Mouse (Mus musculus) heart, embryonic 12.5 days (tissue): ENCODE measurements around the gene Gm37240. TPM values are rescaled to one million over a fixed set of nuclear protein-coding genes. Genes with fewer than 3 reads are reported as not detected.

Experiments
- ATAC-seq: fragments of 200-750 bp; cut with Nextera tagmentation; 2 replicates; pipeline ENCODE4 v1.8.0; 2017; ENCODE audit warnings: moderate TSS enrichment, moderate library complexity; ENCODE audit not compliant: insufficient number of reproducible peaks, low FRiP score
- H3K27ac ChIP-seq: fragments of 300-500 bp; sonication (generic); 2 replicates; pipeline ENCODE4 v1.5.1; 2016; ENCODE audit warnings: mild to moderate bottlenecking, moderate library complexity; ENCODE audit not compliant: poor library complexity, severe bottlenecking
- H3K27me3 ChIP-seq: fragments of 300-500 bp; sonication (generic); replicated peaks from 2 replicates; pipeline ENCODE4 v1.6.1; 2016; ENCODE audit warnings: mild to moderate bottlenecking, moderate library complexity
- H3K36me3 ChIP-seq: fragments of 300-500 bp; sonication (generic); 2 replicates; pipeline ENCODE4 v1.6.1; 2016; ENCODE audit warnings: mild to moderate bottlenecking, moderate library complexity
- H3K4me1 ChIP-seq: fragments of 300-500 bp; sonication (generic); replicated peaks from 2 replicates; pipeline ENCODE4 v1.6.1; 2016; ENCODE audit warnings: mild to moderate bottlenecking
- H3K4me2 ChIP-seq: fragments of 300-500 bp; sonication (generic); 2 replicates; pipeline ENCODE4 v1.6.1; 2016; ENCODE audit warnings: mild to moderate bottlenecking, moderate library complexity
- H3K4me3 ChIP-seq: fragments of 300-500 bp; sonication (generic); 2 replicates; pipeline ENCODE4 v1.5.1; 2016; ENCODE audit warnings: mild to moderate bottlenecking
- H3K9ac ChIP-seq: fragments of 300-500 bp; sonication (generic); 2 replicates; pipeline ENCODE4 v1.6.1; 2016; ENCODE audit warnings: mild to moderate bottlenecking, moderate library complexity
- H3K9me3 ChIP-seq: fragments of 300-500 bp; sonication (generic); replicated peaks from 2 replicates; pipeline ENCODE4 v1.6.1; 2016; ENCODE audit warnings: mild to moderate bottlenecking, moderate library complexity
- whole genome bisulfite sequencing: fragments of 180-500 bp; shearing (Covaris S2); methylation state at CpG from one replicate; pipeline ENCODE4 v1.1.7; 2016; 5-methylcytosine and 5-hydroxymethylcytosine counted together
- polyA plus RNA-seq: library from polyadenylated mRNA; unstranded; fragments of >200 nt; fragmentation: Nextera tagmentation; extraction: Ambion mirVana; gene quantifications from 2 replicates; pipeline ENCODE4 v1.2.1, GENCODE M21; 2016

Gene Gm37240
- polyA plus RNA-seq, 1 experiment from 2014 or later: 4.6 TPM

GRCm38 (mm10) chr3:84723996-84724395 lies 1163.3 kb downstream of the Gm37240 start:
- no peak overlapping the region for H3K9ac ChIP-seq

GRCm38 (mm10) chr3:84722680-84723079 lies 1164.6 kb downstream of the Gm37240 start:
- H3K4me3 ChIP-seq: no peak overlapping the region
- H3K27ac ChIP-seq: no peak overlapping the region
- ATAC-seq: no peak
- 0 out of 2 replicates have a peak, but pooled peaks cover 4% of the 10 kb centered on the region for H3K4me1 ChIP-seq
- H3K27me3 ChIP-seq: no peaks in the 10 kb centered on the region
- no peak overlapping the region for H3K9ac ChIP-seq
- 86% methylated on average over 4 of the region's 4 CpGs for WGBS
- H3K4me2 ChIP-seq: no peak overlapping the region
- H3K36me3 ChIP-seq: no peaks in the 10 kb centered on the region
- H3K9me3 ChIP-seq: no peaks in the 10 kb centered on the region

More at GRCm38 (mm10) chr3:84723996-84724395, 1163.3 kb downstream of the Gm37240 start:
- Histone ChIP-seq H3K27ac (no peak overlapping the region), H3K4me1 (0 out of 2 replicates have a peak, but pooled peaks cover 4% of the 10 kb centered on the region), H3K27me3 (no peaks in the 10 kb centered on the region), H3K4me3 (no peak overlapping the region), H3K4me2 (no peak overlapping the region), H3K9me3 (no peaks in the 10 kb centered on the region), H3K36me3 (no peaks in the 10 kb centered on the region)
- ATAC-seq: no peak
- 26% methylated on average over 5 of the region's 5 CpGs for WGBS

- no peak overlapping the region for H3K4me2 ChIP-seq
- no peak for ATAC-seq
- H3K9ac ChIP-seq: no peak overlapping the region
- peaks cover 10% of the 10 kb centered on the region for H3K9me3 ChIP-seq
- no peak overlapping the region for H3K4me3 ChIP-seq
- H3K27ac ChIP-seq: no peak overlapping the region
- no peaks in the 10 kb centered on the region for H3K4me1 ChIP-seq
- 77% methylated on average over 15 of the region's 15 CpGs for WGBS
- H3K27me3 ChIP-seq: no peaks in the 10 kb centered on the region
- H3K36me3 ChIP-seq: no peaks in the 10 kb centered on the region
Observed at GRCm38 (mm10) chr3:84715073-84715768, 1172.1 kb downstream of the Gm37240 start.

GRCm38 (mm10) chr3:84712941-84713340 lies 1174.4 kb downstream of the Gm37240 start:
- Histone ChIP-seq H3K27ac (no peak overlapping the region), H3K9me3 (peaks cover 10% of the 10 kb centered on the region), H3K36me3 (no peaks in the 10 kb centered on the region), H3K9ac (no peak overlapping the region), H3K27me3 (no peaks in the 10 kb centered on the region), H3K4me1 (peaks cover 10% of the 10 kb centered on the region; the same call in 1 of the 2 replicates), H3K4me3 (no peak overlapping the region), H3K4me2 (no peak overlapping the region)
- no peak for ATAC-seq
- 46% methylated on average over 2 of the region's 2 CpGs for WGBS

- Histone ChIP-seq H3K9me3 (peaks cover 10% of the 10 kb centered on the region), H3K4me2 (no peak overlapping the region), H3K27me3 (no peaks in the 10 kb centered on the region), H3K27ac (no peak overlapping the region), H3K36me3 (no peaks in the 10 kb centered on the region), H3K4me3 (no peak overlapping the region), H3K9ac (no peak overlapping the region), H3K4me1 (peaks cover 13% of the 10 kb centered on the region; the same call in 1 of the 2 replicates)
- ATAC-seq: no peak
- 66% methylated on average over 4 of the region's 4 CpGs for WGBS
Observed at GRCm38 (mm10) chr3:84710723-84711122, 1176.6 kb downstream of the Gm37240 start.

- H3K9me3 ChIP-seq: peaks cover 4% of the 10 kb centered on the region
- WGBS: 87% methylated on average over 8 of the region's 8 CpGs
- ATAC-seq: no peak
- no peak overlapping the region for H3K4me3 ChIP-seq
- H3K36me3 ChIP-seq: no peaks in the 10 kb centered on the region
- H3K4me1 ChIP-seq: peaks cover 13% of the 10 kb centered on the region; the same call in 1 of the 2 replicates
- no peak overlapping the region for H3K4me2 ChIP-seq
- no peak overlapping the region for H3K27ac ChIP-seq
- H3K27me3 ChIP-seq: no peaks in the 10 kb centered on the region
- no peak overlapping the region for H3K9ac ChIP-seq
Observed at GRCm38 (mm10) chr3:84709967-84710366, 1177.4 kb downstream of the Gm37240 start.

GRCm38 (mm10) chr3:84709100-84709499 lies 1178.2 kb downstream of the Gm37240 start:
- Histone ChIP-seq H3K27me3 (no peaks in the 10 kb centered on the region), H3K4me1 (peaks cover 13% of the 10 kb centered on the region; the same call in 1 of the 2 replicates), H3K9ac (no peak overlapping the region), H3K4me3 (no peak overlapping the region), H3K27ac (0 out of 2 replicates have a peak overlapping the region, but pooled peaks have one; percentile 12), H3K9me3 (peaks cover 4% of the 10 kb centered on the region), H3K36me3 (no peaks in the 10 kb centered on the region), H3K4me2 (no peak overlapping the region)
- ATAC-seq: no peak
- 44% methylated on average over 8 of the region's 8 CpGs for WGBS

GRCm38 (mm10) chr3:84708469-84708868 lies 1178.8 kb downstream of the Gm37240 start:
- 57% methylated on average over 10 of the region's 10 CpGs for WGBS
- H3K4me3 ChIP-seq: no peak overlapping the region

GRCm38 (mm10) chr3:84705224-84705623 lies 1182.1 kb downstream of the Gm37240 start:
- Histone ChIP-seq H3K9ac (no peak overlapping the region), H3K27me3 (no peaks in the 10 kb centered on the region), H3K4me1 (peaks cover 22% of the 10 kb centered on the region; the same call in 1 of the 2 replicates), H3K36me3 (no peaks in the 10 kb centered on the region), H3K27ac (no peak overlapping the region), H3K4me2 (no peak overlapping the region), H3K4me3 (no peak overlapping the region), H3K9me3 (peaks cover 4% of the 10 kb centered on the region)
- ATAC-seq: no peak
- WGBS: 84% methylated on average over 9 of the region's 9 CpGs

More at GRCm38 (mm10) chr3:84708469-84708868, 1178.8 kb downstream of the Gm37240 start:
- Histone ChIP-seq H3K27ac (0 out of 2 replicates have a peak overlapping the region, but pooled peaks have one; percentile 12), H3K9ac (no peak overlapping the region), H3K4me1 (peaks cover 13% of the 10 kb centered on the region; the same call in 1 of the 2 replicates), H3K4me2 (no peak overlapping the region), H3K27me3 (no peaks in the 10 kb centered on the region), H3K36me3 (no peaks in the 10 kb centered on the region), H3K9me3 (peaks cover 4% of the 10 kb centered on the region)
- no peak for ATAC-seq

- Histone ChIP-seq H3K36me3 (no peaks in the 10 kb centered on the region), H3K4me2 (no peak overlapping the region), H3K9me3 (peaks cover 4% of the 10 kb centered on the region), H3K27me3 (no peaks in the 10 kb centered on the region), H3K4me1 (peaks cover 13% of the 10 kb centered on the region; the same call in 1 of the 2 replicates), H3K27ac (no peak overlapping the region), H3K4me3 (no peak overlapping the region), H3K9ac (no peak overlapping the region)
- ATAC-seq: no peak
- WGBS: 58% methylated on average over 11 of the region's 11 CpGs
Observed at GRCm38 (mm10) chr3:84703083-84703810, 1184.1 kb downstream of the Gm37240 start.

- Histone ChIP-seq H3K4me2 (no peak overlapping the region), H3K9me3 (peaks cover 1% of the 10 kb centered on the region), H3K4me3 (no peak overlapping the region), H3K4me1 (peaks cover 10% of the 10 kb centered on the region), H3K27ac (no peak overlapping the region), H3K9ac (no peak overlapping the region), H3K36me3 (no peaks in the 10 kb centered on the region), H3K27me3 (no peaks in the 10 kb centered on the region)
- WGBS: 71% methylated on average over 5 of the region's 5 CpGs
- ATAC-seq: no peak
Observed at GRCm38 (mm10) chr3:84701964-84702363, 1185.4 kb downstream of the Gm37240 start.
